Mouse (Mus musculus): ENCODE measurements around the gene Sgo2a. TPM values are rescaled to one million over a fixed set of nuclear protein-coding genes. Genes with fewer than 3 reads are reported as not detected.
A peak's percentile ranks its signal among the peaks of the same experiment; 100 is the strongest.
"Not testable (repeated sequence)": the region's sequence is repeated elsewhere in the genome, so short reads cannot be mapped to it uniquely, and the experiment has no call there.

Gene Sgo2a
- under 1 TPM; 0.38 to 0.43 TPM for total RNA-seq (2021)
- long read RNA-seq, experiment 1 = 0 reads
- long read RNA-seq, experiment 2 = 0 reads

DNA sequence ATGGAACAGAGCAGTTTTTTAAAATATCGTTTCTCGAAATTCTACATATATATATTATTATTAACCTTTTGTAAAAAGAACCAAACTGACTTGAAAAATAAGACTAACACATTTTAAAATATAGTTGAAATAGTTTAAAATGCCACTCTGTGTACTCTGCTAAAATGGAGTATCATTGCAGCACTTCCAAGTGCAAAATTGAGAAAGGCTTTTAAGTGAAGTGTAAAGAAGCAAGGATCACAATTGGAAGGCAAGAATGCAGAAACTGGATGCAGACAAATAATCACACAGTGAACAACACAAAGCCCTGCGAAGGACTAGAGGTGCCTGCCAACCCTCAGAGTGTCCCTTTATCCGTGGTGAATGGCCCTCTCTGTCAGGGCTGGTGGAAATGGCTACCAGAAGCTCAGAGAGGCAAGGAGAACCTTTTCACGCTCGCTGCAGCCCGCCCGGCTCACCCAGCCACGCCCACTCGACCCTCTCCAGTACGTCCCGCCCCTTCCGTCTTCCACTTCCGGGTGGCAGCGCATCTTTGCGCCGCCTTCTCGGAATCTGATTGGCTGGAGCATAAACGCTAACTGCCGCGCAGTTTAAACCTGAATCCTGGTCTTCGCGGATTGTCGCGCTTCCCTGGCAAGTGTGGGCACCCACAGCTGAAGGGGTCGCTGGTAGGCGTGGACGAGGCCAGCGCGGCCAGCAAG lies at the start of gene Sgo2a:
Sgo2a (plus strand) TSS at position 540 of the 701 bp plus-strand sequence.
- DNase-seq = peak; percentile 87

DNA sequence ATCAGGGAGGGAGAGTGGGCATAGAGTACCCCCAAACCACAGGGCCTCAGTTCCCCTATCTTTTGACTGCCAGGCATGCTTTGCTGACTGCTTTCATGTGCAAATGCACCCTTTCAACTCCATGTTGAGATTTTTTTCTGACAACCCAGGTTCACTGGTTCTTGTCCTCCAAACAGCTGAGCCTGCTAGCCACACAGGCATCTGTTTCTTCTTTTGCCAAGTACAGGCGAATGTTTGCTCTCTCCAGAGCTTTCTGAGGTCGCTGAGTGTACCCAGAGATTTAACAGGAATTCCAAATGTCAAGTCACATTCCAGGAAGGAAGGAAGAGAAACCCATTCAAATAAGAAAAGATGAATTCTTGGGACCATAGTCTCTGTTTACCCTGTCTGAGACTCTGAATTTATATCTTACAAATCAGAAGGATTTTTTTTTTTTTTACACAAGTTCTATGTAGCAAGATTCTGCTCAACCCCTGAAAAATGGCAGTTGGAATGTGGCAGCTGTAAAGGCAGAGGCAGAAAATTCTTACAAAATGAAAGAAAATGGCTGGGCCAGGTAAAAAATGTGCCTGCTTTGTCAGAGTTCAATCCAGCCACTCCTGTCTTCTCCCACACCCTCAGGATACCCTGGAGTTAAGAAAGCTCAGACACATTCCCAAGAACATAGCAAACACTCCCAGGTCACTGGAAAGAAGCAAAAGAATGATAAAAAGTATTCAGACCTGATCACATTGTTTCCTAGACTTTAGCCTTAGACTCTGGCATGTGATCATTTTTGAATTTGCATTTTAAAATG lies 48.0 kb upstream of the Sgo2a start:
- DNase-seq = no peak

DNA sequence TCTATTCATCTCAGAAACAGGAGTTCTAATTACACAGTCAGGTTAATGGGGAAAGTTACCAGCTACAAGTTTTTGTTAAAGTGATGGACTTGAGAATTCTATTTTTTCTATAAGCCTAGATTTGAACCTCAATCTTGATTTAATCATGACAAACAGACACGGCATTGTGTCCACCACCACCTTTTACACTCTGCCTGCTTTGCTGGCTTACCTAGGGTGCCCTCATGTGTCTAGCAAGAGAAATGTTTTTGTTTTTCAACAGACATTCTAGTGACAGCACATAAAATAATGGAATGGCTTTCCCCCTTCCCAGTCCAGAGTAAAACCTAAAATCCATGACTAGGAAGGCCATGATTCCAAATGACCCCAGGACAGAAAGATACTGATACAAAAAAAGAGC lies 46.6 kb upstream of the Sgo2a start:
- no peak for DNase-seq

DNA sequence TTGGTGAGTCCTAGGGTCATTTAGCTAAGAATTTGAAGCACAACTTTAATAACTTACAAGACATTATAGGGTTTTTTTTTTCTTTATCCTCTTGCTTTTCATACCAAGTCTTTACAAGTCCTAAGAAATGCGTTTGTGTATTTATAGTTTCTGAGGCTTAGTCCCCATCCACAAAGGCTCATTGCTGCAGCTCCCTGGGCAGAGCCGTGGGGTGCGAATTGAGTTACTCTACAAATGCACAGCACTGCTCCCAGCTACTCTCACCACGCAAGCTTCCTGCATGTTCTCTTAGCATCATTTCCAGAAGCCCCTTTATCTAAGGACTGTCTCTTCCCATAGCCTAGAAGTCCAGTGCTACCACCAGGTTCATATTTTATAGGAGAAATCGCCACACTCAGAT lies 46.1 kb upstream of the Sgo2a start:
- DNase-seq = no peak

DNA sequence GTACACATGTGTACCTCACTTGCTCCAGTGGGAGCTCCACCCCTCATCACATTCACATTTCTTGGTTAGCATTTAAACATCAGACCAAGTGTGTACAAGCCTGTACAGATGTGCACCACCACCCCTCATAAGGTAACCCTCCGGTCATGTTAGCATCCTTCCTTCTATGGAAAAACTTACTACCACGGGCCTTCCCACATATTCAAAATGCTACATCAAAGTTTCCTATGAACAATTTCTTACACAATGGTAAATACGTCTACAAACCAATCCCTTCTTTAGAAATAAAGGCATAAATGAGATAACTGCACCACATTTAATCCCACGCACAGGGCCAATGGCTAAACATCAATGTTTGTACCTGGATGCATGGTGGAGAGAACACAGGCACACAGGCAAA lies 43.3 kb upstream of the Sgo2a start:
- DNase-seq = no peak

DNA sequence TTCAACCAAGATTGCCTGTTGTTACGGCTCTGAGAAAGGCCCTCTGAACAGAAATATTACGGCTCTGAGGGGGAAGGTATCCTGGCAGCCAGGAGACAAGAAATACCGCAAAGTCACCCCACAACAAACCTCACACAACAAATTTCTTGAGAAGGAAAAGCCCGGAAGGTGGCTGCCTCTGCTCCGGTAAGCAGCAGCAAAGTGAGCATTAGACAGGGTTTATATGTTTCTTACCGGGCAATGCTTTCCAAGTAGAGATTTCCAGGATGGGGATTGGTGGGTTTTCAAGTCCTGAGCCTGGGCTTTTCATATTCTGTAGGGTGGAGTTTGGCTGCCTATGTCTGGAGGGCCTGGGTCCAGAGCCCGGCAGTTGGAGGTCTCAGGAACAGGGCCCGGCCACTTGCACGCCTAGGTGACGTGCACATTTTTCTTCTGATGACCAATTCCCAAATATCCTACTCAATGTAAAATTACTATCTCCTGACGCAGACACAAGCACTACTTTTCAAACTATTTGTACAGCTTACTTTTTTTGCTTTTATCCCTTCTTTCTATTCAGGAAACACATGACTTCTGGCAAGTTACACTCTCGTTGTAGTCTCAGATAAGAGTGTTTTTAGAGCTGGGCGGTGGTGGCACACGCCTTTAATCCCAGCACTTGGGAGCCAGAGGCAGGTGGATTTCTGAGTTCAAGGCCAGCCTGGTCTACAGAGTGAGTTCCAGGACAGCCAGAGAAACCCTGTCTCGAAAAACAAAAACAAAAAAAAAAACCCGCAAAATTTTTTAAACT lies 42.0 kb upstream of the Sgo2a start:
- DNase-seq = no peak

DNA sequence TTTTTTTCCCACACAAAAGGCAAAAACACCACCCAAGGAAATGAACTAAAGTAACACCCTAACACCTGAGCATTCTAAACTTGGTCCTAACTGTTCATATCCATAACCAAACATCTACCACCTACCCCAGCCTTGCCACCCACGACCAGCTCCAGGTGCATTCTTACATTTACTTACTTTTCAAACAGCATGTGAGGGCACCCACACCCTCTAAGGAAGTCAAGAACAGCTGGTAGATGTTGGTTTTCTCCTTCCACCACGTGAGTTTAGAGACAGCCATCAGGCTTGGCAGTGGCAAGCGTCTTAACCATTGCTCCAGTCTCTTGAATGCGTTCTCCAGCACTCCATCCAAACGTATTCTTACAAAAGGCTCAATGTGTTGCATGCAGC lies 41.4 kb upstream of the Sgo2a start:
- DNase-seq = no peak

DNA sequence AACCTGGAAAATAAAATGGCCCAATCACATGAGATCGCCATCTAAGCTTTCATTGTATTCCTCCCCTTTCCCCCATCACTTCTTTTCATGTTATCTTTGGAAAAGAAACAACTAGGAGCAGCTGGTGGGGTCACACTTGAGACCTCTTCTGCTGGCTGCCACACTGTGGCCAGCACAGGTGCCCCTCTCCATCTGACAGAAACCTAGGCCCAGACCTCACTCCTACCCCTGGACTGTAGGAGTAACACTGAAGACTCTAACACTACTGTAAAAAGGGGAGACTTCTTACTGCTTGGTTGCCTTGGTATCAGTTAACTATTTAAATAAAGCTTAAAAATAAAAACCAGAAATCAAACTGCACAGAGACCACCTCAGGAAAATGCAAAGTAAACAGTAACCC lies 40.0 kb upstream of the Sgo2a start:
- no peak for DNase-seq

DNA sequence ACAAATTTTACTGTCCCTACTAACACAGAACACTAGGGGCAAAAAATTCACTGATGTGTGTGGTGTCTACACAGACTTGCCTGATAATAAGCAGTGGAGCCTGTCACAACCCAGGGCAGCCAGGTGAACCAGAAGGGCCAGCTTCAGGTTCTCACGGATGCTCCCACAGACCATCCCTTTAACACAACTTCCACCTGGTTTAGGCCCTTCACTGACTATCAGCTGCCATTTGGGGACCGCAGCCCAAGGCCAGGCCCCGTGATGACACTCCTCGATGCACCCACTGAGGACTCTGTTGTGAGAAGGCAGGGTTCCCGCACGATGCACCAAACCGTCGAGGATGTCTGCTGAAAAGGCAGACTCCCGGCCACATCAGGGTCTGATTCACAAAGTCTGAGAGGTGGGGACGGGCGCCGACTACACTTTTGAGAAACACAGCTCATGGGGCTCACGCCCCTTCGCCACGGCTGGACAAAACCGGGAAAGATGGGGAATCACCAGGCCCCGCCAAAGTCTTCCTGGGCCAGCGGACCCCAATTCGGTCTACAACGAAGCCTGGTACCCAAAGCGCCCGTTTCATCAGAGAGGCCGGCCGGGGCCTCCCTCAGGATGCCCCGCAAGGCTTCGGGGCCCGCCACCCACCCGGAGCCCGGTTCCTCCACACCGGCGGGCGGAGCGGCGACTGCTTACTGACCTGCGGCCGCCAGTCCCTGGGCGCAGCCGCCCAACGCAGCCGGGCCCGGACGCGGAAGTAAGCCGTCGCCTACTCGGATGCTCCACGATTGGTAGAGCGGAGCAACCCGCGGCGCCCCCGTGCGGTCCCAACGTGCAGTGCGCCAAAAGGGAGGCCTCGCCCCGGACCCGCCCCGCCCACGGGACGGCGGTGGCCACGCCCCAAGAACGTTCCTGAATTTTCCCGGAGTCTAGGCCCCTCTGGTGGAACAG lies 26.2 kb upstream of the Sgo2a start:
- peak; percentile 94 for DNase-seq

DNA sequence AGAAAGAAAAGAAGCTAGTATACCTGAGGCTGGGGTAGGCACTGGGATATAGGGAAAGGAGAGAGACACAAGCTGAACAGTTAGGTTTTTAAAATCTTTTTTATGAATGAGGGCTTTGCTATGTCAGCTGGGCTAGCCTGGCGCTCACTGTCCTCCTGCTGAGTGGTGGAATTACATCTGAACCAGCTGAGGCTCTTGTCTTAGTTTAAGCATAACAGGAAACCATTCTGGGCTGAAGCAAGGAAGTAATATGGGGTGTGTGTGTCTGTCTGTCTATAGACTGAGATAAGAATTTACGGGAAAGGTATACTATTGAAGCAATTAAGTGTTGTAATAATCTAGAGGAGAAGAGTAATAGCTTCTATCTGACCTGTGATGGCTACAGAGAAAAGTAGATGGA lies 24.2 kb upstream of the Sgo2a start:
- no peak for DNase-seq

DNA sequence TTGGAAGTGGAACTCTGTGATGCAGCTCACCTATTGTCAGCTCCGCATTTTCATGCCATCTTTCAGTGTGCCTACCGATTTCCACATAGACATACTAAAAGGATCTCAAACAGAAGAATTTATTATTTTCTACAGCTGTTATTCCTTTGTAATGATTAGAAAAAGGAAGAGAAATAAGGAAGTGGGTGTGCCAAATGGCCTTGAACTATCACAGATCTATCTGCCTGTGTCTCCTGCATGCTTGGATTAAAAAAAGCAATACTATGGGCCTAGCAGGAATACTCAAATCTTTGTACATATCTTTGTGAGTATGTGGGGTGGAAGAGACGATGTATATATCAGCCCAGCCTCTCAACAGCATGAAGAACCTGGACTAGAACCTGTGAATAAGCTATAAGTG lies 18.9 kb upstream of the Sgo2a start:
- DNase-seq = no peak

DNA sequence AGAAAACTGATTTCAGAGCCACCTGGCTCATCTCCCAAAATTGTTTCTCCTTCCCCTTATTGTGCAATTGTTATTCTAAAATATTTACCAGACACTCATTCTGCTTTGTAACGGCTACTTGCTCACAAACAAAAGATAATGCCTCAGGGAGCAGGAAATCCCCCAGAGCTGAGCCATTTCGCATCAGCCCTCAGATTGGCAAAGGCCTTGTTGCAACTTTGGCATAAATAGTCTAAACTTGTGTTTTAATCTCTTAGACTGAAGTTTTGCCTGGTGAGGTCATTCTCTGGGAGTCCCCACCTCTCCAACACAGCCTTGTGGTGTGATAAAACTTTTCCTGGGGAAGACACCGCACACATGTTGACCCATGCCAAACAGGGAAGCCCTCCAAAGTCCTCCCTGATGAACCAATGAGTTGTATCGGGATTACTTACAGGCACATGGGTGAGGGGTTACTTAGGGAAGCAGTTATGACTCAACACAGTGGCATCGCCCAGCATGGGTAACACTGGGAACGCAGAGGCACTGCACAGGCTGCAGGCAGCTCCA lies 6.6 kb upstream of the Sgo2a start:
- peak; percentile 18 for DNase-seq

DNA sequence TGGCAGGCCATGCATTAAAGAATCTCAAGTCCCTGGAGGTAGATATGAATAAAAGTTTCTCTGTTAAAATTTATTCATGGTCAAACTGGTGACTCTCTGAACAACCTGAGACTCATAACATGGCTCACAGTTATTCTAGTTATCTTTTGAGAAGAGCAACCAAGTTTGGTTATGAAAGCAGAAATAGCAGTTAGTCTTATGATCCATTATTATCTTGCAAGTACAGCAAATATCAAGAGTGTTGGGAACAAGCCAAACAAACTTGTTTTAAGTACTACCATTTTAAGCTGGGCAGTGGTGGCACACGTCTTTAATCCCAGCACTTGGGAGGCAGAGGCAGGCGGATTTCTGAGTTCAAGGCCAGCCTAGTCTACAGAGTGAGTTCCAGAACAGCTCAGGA lies 4.5 kb upstream of the Sgo2a start:
- no peak for DNase-seq

DNA sequence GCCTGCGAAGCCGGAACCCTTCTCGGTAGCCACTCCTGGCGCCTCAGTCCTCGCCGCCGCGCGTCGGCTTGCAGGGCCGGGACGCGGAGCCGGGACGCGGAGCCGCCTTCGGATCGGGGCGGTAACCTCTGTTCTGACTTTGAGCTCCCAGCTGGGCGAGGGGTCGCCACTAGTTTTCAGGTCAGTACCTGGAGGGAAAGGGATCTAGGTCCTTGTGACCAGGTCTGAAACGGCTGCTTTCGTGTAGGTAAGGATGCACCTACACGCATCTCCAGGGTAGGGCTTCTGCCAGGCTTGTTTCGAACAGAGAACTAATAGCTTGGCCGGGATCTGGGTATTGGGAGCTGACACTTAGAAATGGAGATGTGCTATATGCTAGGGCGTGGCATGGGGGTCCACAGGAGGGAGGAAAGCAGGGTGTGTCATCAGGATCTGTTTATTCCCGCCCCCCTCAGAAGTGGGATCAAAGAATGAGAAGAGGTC lies 403 bp downstream of the Sgo2a start:
- no peak for DNase-seq

DNA sequence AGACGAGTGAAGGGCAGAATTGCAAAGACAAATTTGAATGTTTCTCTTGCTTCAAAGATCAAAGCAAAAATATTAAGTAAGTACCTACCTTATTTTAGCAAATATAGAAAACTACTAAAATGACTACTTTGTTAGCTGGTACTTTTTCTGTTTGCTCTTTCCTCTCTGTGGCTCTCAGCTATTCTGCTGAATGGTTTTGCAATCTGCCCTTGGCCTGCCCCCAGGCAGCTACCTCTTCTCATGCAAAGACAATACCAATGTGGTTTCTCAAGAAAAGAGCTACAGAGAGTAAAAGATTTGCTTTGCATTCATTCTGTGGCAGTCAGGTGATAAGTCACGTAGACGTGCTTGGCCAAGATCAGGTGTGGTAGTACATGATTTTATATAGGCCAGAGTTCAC lies 2.4 kb downstream of the Sgo2a start:
- DNase-seq = no peak

DNA sequence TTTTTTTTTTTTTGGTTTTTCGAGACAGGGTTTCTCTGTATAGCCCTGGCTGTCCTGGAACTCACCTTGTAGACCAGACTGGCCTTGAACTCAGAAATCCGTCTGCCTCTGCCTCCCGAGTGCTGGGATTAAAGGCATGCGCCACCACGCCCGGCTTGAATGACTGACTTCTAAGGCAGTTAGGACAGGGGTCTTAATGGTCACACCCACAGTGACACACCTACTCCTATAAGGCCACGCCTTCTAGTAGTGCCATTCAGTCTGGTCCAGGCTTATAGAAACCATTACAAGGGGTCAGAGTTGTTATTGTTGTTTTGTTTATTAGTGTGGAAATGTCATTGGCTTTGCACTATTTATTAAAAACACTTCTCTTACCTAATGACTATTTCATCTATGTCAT lies 10.6 kb downstream of the Sgo2a start:
- DNase-seq = not testable (repeated sequence)

DNA sequence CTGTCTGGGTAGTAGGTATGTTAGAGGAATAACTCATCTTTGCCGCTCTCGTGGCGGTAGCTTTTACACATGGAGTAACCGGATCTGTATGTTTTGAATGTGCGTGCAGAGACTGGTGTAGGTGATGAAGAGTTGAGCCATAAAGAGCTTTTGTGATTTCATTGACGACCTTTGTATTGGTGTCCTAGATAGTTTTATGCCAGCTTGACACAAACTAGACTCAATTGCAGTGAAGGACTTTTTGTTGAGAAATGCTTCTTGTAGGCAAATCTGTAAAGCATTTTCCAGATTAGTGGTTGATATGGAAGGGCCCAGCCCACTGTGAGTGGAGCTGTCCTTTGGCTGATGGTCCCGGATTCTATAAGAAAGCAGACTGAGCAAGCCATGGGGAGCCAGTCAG lies 23.1 kb downstream of the Sgo2a start, which contains the start of gene Kctd18:
Kctd18 (minus strand) TSS at position 101 of the 400 bp plus-strand sequence.
- no peak for DNase-seq

DNA sequence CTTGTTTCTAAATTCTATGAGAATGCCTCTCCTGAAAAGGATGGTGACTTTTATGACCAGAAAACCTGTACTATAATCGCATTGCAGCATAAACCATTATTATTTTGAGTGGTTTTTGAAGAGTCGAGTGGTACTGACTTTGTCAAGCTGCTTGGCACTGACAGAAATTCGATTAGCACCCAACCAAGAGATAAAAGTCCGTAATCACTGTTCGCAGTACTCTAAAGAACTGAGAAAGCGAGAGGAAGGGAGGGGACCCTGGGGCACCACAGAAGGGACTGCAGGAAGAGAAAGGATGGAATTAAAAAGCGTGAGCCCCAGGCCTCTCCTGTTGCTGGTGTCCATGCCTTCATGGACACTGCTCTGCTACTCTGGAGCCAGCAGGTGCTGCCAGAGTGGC lies 31.9 kb downstream of the Sgo2a start:
- DNase-seq = no peak

DNA sequence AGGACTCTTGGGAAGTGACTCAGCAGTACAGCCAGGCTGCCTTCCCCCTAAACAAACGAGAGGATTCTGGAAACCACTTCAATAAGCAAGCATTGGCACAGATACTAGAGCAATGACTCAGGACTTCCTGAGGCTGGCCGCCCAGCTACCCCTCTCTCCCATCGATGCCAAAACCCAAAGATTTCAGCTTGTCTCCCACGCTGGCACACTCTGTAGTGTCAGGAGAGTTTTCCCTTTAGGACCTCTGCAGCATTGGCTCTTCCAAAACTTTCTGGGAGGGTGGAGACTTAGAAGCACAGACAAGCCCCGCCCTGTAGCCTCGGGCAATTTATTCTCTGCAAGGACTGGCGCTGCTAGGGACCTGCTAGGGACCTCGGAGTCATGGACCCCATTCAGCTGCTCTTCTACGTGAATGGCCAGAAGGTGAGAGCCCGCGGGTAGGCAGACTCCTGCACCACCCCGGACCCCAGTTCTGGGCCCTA lies 33.9 kb downstream of the Sgo2a start, which contains the start of gene Aox1:
Aox1 (plus strand) TSS at position 296 of the 482 bp plus-strand sequence.
- peak; percentile 78 for DNase-seq

DNA sequence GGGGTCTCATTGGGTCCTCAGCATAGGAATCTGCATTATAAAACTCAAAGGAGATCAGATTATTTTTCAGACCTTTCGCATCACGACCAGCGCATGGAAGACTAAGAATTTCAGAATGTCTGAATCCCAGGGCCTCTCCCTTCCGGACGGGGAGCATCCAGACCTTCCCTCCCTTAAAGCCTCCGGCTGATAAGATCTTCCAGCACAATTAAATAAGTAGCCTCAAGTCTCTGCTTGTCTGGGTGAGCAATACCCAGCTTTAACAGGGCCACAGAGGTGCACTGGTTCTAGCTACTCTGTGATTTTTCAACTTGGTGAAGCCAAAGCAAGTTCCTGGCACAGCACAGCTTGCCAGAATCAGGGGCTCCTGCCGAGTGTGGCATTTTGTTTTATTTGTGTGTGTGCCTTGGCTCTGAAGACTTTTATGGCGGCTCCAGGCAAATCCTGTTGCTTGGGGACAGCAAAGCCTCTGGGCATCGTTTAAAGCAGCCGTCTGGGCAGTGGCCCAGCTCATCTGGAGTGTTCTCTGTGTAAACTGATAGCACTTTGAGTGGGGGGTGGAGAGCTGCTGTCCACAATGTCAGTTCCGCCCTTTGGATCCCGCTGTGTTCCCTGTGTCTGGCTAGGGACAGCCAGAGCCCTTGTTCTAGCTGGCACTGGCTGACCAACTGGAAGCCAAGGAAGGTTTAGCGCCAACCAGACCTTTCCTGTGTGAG lies 34.5 kb downstream of the Sgo2a start:
- peak; percentile 89 for DNase-seq

Data from gastrocnemius, postnatal 25 days (tissue).